In genomic region chr7:118942297-118942696, GRCm38 (mm10) we compare ENCODE assay signal across 25 mouse cellular contexts. TPM values are rescaled to one million over a fixed set of nuclear protein-coding genes. Genes with fewer than 3 reads are reported as not detected.
A peak's percentile ranks its signal among the peaks of the same experiment; 100 is the strongest.
DNase-seq lines count a peak whose midpoint lies in the region; ATAC-seq lines count a peak whose summit lies in the region.
"Had no signal": no experiment of that assay in that cellular context is flagged by ENCODE, and none has a peak within 500 bp of the region (broad histone marks: within the 10 kb centered on the region; RNA-seq: fewer than 3 reads in every experiment).

No protein-coding gene starts in this region.

- ATAC-seq in inflammation-experienced regulatory T-cells, adult 6 months = no peak
- ATAC-seq: CD4-positive, CD25-positive, alpha-beta regulatory T cell, adult 4 months; liver, embryonic 12.5 days; midbrain, embryonic 16.5 days had no signal

- DNase-seq in right cerebral cortex, adult 2 months (ENCODE audit: low spot score in 2 of 2) = peak; percentile 43 to 46
- DNase-seq in right cerebral cortex, postnatal 25 days = no peak
- DNase-seq in layer of hippocampus, adult 8-10 months (ENCODE audit: low spot score in 2 of 2) = peak; percentile 61 to 74
- DNase-seq in layer of hippocampus, postnatal 25 days (ENCODE audit: extremely low spot score in 1 of 2, low spot score in 1 of 2) = peak; percentile 31 to 69
- DNase-seq in adrenal gland, postnatal 25 days = no peak
- no peak for DNase-seq in thymus, postnatal 4 days
- DNase-seq: adrenal gland, postnatal 14 days; cerebellum, adult 2 months; cerebellum, postnatal 25 days; gastrocnemius, postnatal 14 days; heart, adult 11 months; heart, postnatal 10 days; kidney, adult 18-20 months; kidney, postnatal 4 days; left cerebral cortex, postnatal 4 days; liver, postnatal 0 days; lung, postnatal 36 days; right cerebral cortex, postnatal 14 days; spleen, adult 18-20 months; thymus, adult 2 months; thymus, postnatal 36 days had no signal

RNA-seq across cellular contexts. Expression of gene Gprc5b, which starts 52.7 kb away (rescaled TPM):
- 100 to 1,000 TPM; 150 to 157 (median 154) TPM for total RNA-seq in layer of hippocampus, adult 8-10 months (2022)
- 100 to 1,000 TPM; 110 to 125 TPM for total RNA-seq in layer of hippocampus, postnatal 25 days (2021)
- 102 and 104 TPM in 2 replicates for total RNA-seq in adrenal gland, postnatal 25 days (2021)
- 1 to 10 TPM in 2 of 3 experiments, not detected in 1; 2.0 to 7.6 TPM for polyA plus RNA-seq in inflammation-experienced regulatory T-cells, adult 6 months (2017; shearing (Covaris generic))

Comparison
In these comparisons a context has a peak if more than half of its experiments do, and no peak if none do; other contexts are left out.
1. DNase-seq: peak in right cerebral cortex, adult 2 months (2 of 2), layer of hippocampus, adult 8-10 months (2 of 2) and layer of hippocampus, postnatal 25 days (2 of 2); none in right cerebral cortex, postnatal 25 days (single experiment), adrenal gland, postnatal 25 days (single experiment) and thymus, postnatal 4 days (single experiment).